Mouse (Mus musculus): Measurements from ENCODE around the gene Sbf1.

DNA sequence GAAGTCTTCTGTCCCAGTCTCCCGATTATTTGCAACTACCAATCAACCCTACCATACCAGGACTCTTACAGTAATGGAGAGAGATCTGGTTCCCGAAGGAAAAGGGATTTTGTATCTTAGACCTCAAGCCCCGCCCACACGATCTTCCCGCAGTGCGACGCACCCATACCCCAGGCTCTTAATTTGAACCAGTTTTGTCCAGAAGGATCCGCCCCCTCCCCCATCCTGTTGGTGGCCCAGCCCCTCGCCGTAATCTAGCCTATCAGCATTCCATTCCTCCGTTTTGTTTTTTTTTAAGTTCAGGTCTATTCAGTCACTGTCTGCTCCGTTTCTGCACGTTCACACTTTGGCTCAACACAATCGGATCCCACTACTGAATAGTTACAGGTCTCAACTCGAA, 41.3 kb upstream of the Sbf1 start:
- TF ChIP-seq CTCF (IDR thresholded peaks at IDR 0.05; ENCODE audit: low read depth, low read length) (no peak), TAL1 (conservative IDR thresholded peaks at IDR 0.05; ENCODE audit: low read depth, low read length) (no peak), GATA2 (IDR thresholded peaks at IDR 0.05; ENCODE audit: borderline replicate concordance, low read depth, low read length) (no peak), GATA1 (IDR thresholded peaks at IDR 0.05; ENCODE audit: borderline replicate concordance, low read length) (no peak), POLR2AphosphoS5 (IDR thresholded peaks at IDR 0.05; ENCODE audit: insufficient replicate concordance, low read depth, low read length) (no peak)

All from G1E (cell line).